In genomic region chr17:25950706-25951105, GRCm38 (mm10) we compare ENCODE assay signal across 16 mouse cellular contexts. TPM values are rescaled to one million over a fixed set of nuclear protein-coding genes. Genes with fewer than 3 reads are reported as not detected.
A peak's percentile ranks its signal among the peaks of the same experiment; 100 is the strongest.
DNase-seq lines count a peak whose midpoint lies in the region; ATAC-seq and TF ChIP-seq lines count a peak whose summit lies in the region.
"Had no signal": no experiment of that assay in that cellular context is flagged by ENCODE, and none has a peak within 500 bp of the region (broad histone marks: within the 10 kb centered on the region; RNA-seq: fewer than 3 reads in every experiment).

No protein-coding gene starts in this region.

- peaks cover 15% of the 10 kb centered on the region for H3K4me1 ChIP-seq in hindbrain, embryonic 13.5 days (replicated peaks)
- peaks cover 11% of the 10 kb centered on the region for H3K4me1 ChIP-seq in hindbrain, embryonic 14.5 days (replicated peaks; ENCODE audit: control insufficient read depth, insufficient read depth, low read length)
- H3K4me1 ChIP-seq in midbrain, embryonic 15.5 days: peaks cover 11% of the 10 kb centered on the region
- peaks cover 5% of the 10 kb centered on the region; the same call in 1 of the 2 replicates for H3K4me1 ChIP-seq in midbrain, embryonic 11.5 days (ENCODE audit: control insufficient read depth, insufficient read depth, low read length)
- peaks cover 57% of the 10 kb centered on the region for H3K4me1 ChIP-seq in liver, embryonic 15.5 days (replicated peaks)
- H3K4me1 ChIP-seq in lung, adult 2 months (ENCODE audit: control insufficient read depth, insufficient read depth, low read length): no peaks in the 10 kb centered on the region

- TF ChIP-seq POLR2A in lung, adult 2 months (IDR thresholded peaks at IDR 0.05; ENCODE audit: borderline replicate concordance, extremely low read depth, low read depth, low read length): no peak

- H3K4me2 ChIP-seq in hindbrain, embryonic 13.5 days: 0 out of 2 replicates have a peak overlapping the region, but pooled peaks have one; percentile 56
- no peak overlapping the region for H3K4me2 ChIP-seq in hindbrain, embryonic 14.5 days (replicated peaks)
- no peak overlapping the region for H3K4me2 ChIP-seq in midbrain, embryonic 15.5 days
- no peak overlapping the region for H3K4me2 ChIP-seq in midbrain, embryonic 11.5 days
- H3K4me2 ChIP-seq in liver, embryonic 15.5 days: peak overlapping the region; percentile 74

- WGBS in hindbrain, embryonic 13.5 days: 7% methylated on average over 3 of the region's 3 CpGs
- 0% methylated on average over 2 of the region's 3 CpGs for WGBS in hindbrain, embryonic 14.5 days
- 4% methylated on average over 3 of the region's 3 CpGs for WGBS in midbrain, embryonic 15.5 days
- WGBS in midbrain, embryonic 11.5 days: 0% methylated on average over 2 of the region's 3 CpGs
- 0% methylated on average over 3 of the region's 3 CpGs for WGBS in liver, embryonic 15.5 days (ENCODE audit: insufficient replicate concordance)
- 7% methylated on average over 3 of the region's 3 CpGs for WGBS in lung, adult 2 months

- H3K27me3 ChIP-seq in hindbrain, embryonic 13.5 days: peaks cover 54% of the 10 kb centered on the region
- H3K27me3 ChIP-seq in hindbrain, embryonic 14.5 days (ENCODE audit: control insufficient read depth, insufficient read depth, low read length): peaks cover 41% of the 10 kb centered on the region
- H3K27me3 ChIP-seq in midbrain, embryonic 15.5 days (replicated peaks): peaks cover 45% of the 10 kb centered on the region
- H3K27me3 ChIP-seq in midbrain, embryonic 11.5 days (ENCODE audit: control insufficient read depth, insufficient read depth, low read length): peaks cover 37% of the 10 kb centered on the region
- H3K27me3 ChIP-seq in liver, embryonic 15.5 days: peaks cover 59% of the 10 kb centered on the region

- no peak overlapping the region for H3K9ac ChIP-seq in hindbrain, embryonic 13.5 days
- no peak overlapping the region for H3K9ac ChIP-seq in hindbrain, embryonic 14.5 days
- no peak overlapping the region for H3K9ac ChIP-seq in midbrain, embryonic 15.5 days
- H3K9ac ChIP-seq in midbrain, embryonic 11.5 days (ENCODE audit: low read length): no peak overlapping the region
- no peak overlapping the region for H3K9ac ChIP-seq in liver, embryonic 15.5 days
- H3K9ac ChIP-seq: forebrain, postnatal 0 days had no signal

- no peaks in the 10 kb centered on the region for H3K36me3 ChIP-seq in hindbrain, embryonic 13.5 days
- no peaks in the 10 kb centered on the region for H3K36me3 ChIP-seq in hindbrain, embryonic 14.5 days (replicated peaks; ENCODE audit: control insufficient read depth, insufficient read depth)
- H3K36me3 ChIP-seq in midbrain, embryonic 15.5 days (replicated peaks): no peaks in the 10 kb centered on the region
- H3K36me3 ChIP-seq in midbrain, embryonic 11.5 days (ENCODE audit: control insufficient read depth, insufficient read depth, low read length): no peaks in the 10 kb centered on the region
- H3K36me3 ChIP-seq in liver, embryonic 15.5 days (replicated peaks): no peaks in the 10 kb centered on the region

- no peak overlapping the region for H3K27ac ChIP-seq in hindbrain, embryonic 13.5 days
- H3K27ac ChIP-seq in hindbrain, embryonic 14.5 days: no peak overlapping the region
- H3K27ac ChIP-seq in midbrain, embryonic 15.5 days: no peak overlapping the region
- no peak overlapping the region for H3K27ac ChIP-seq in midbrain, embryonic 11.5 days (ENCODE audit: low read depth, low read length)
- H3K27ac ChIP-seq in liver, embryonic 15.5 days (replicated peaks): no peak overlapping the region

- ATAC-seq in hindbrain, embryonic 13.5 days (ENCODE audit: low FRiP score): no peak
- no peak for ATAC-seq in hindbrain, embryonic 14.5 days (ENCODE audit: low FRiP score)
- ATAC-seq in midbrain, embryonic 15.5 days (replicated peaks): no peak
- no peak for ATAC-seq in midbrain, embryonic 11.5 days (ENCODE audit: low FRiP score)
- ATAC-seq in liver, embryonic 15.5 days (ENCODE audit: insufficient read depth): no peak
- ATAC-seq: forebrain, postnatal 0 days had no signal

- no peaks in the 10 kb centered on the region for H3K9me3 ChIP-seq in hindbrain, embryonic 13.5 days
- no peaks in the 10 kb centered on the region for H3K9me3 ChIP-seq in hindbrain, embryonic 14.5 days (ENCODE audit: control insufficient read depth, low read length)
- no peaks in the 10 kb centered on the region for H3K9me3 ChIP-seq in midbrain, embryonic 15.5 days
- H3K9me3 ChIP-seq in midbrain, embryonic 11.5 days (ENCODE audit: control insufficient read depth, low read length): no peaks in the 10 kb centered on the region
- no peaks in the 10 kb centered on the region for H3K9me3 ChIP-seq in liver, embryonic 15.5 days (replicated peaks)

- peak; percentile 59 for DNase-seq in cerebellum, adult 11-12 months
- DNase-seq in cerebellum, postnatal 36 days: no peak
- no peak for DNase-seq in hindbrain, embryonic 14.5 days (ENCODE audit: low spot score)
- no peak for DNase-seq in midbrain, embryonic 11.5 days (ENCODE audit: low spot score, missing footprints)
- no peak for DNase-seq in lung, adult 2 months
- DNase-seq: adrenal gland, adult 2 months; forebrain, postnatal 0 days; gastrocnemius, postnatal 25 days; lung, adult 18-20 months had no signal

- TF ChIP-seq CTCF in lung, adult 2 months (IDR thresholded peaks at IDR 0.05; ENCODE audit: insufficient read depth, low read length): no peak

- H3K4me3 ChIP-seq in hindbrain, embryonic 13.5 days: no peak overlapping the region
- no peak overlapping the region for H3K4me3 ChIP-seq in hindbrain, embryonic 14.5 days (replicated peaks; ENCODE audit: low read length)
- H3K4me3 ChIP-seq in midbrain, embryonic 15.5 days: 0 out of 2 replicates have a peak overlapping the region, but pooled peaks have one; percentile 6
- no peak overlapping the region for H3K4me3 ChIP-seq in midbrain, embryonic 11.5 days (ENCODE audit: low read depth, low read length)
- peak overlapping the region; percentile 49; the same call in 1 of the 2 replicates for H3K4me3 ChIP-seq in liver, embryonic 15.5 days (replicated peaks)
- no peak overlapping the region for H3K4me3 ChIP-seq in lung, adult 2 months (replicated peaks; ENCODE audit: extremely low read depth, low read depth, low read length)

RNA-seq across cellular contexts. Expression of gene A930017K11Rik, which starts 1.7 kb away (rescaled TPM):
- polyA plus RNA-seq in hindbrain, embryonic 13.5 days (2015; fragmentation: Nextera tagmentation; extraction: Ambion mirVana): 0.56 and 0.77 TPM in 2 replicates
- polyA plus RNA-seq in hindbrain, embryonic 14.5 days (2014; fragmentation: Nextera tagmentation; extraction: Ambion mirVana): 0.44 and 1.8 TPM in 2 replicates
- 3.1 and 6.1 TPM in 2 replicates for polyA plus RNA-seq in midbrain, embryonic 15.5 days (2015; fragmentation: Nextera tagmentation; extraction: Ambion mirVana)
- polyA plus RNA-seq in midbrain, embryonic 11.5 days (2014; fragmentation: Nextera tagmentation; extraction: Ambion mirVana): not detected in 2 replicates
- 0.23 and 0.37 TPM in 2 replicates for polyA plus RNA-seq in liver, embryonic 15.5 days (2015; fragmentation: Nextera tagmentation; extraction: Ambion mirVana)
- polyA plus RNA-seq in lung, adult 2 months (2012; rRNA removed): not detected in 2 replicates
- polyA plus RNA-seq: heart, postnatal 0 days; spleen, adult 2 months had no signal

RNA-seq across cellular contexts. Expression of gene Nhlrc4, which starts 5.9 kb away (rescaled TPM):
- 0.09 TPM in 1 of 2 replicates, not detected in the other for polyA plus RNA-seq in hindbrain, embryonic 13.5 days (2015; fragmentation: Nextera tagmentation; extraction: Ambion mirVana)
- polyA plus RNA-seq in hindbrain, embryonic 14.5 days (2014; fragmentation: Nextera tagmentation; extraction: Ambion mirVana): 0.13 TPM in 1 of 2 replicates, not detected in the other
- 0.73 and 0.80 TPM in 2 replicates for polyA plus RNA-seq in midbrain, embryonic 15.5 days (2015; fragmentation: Nextera tagmentation; extraction: Ambion mirVana)
- 0.37 TPM in 1 of 2 replicates, not detected in the other for polyA plus RNA-seq in midbrain, embryonic 11.5 days (2014; fragmentation: Nextera tagmentation; extraction: Ambion mirVana)
- polyA plus RNA-seq in liver, embryonic 15.5 days (2015; fragmentation: Nextera tagmentation; extraction: Ambion mirVana): 6.1 and 6.7 TPM in 2 replicates
- 24.4 and 37.5 TPM in 2 replicates for polyA plus RNA-seq in lung, adult 2 months (2012; rRNA removed)
- polyA plus RNA-seq: adrenal gland, adult 2 months; heart, postnatal 0 days; intestine, embryonic 14.5 days; urinary bladder, adult 2 months had no signal

RNA-seq across cellular contexts. Expression of gene Pigq, which starts 6.0 kb away (rescaled TPM):
- polyA plus RNA-seq in hindbrain, embryonic 13.5 days (2015; fragmentation: Nextera tagmentation; extraction: Ambion mirVana): 57.1 and 58.9 TPM in 2 replicates
- 64.2 and 74.2 TPM in 2 replicates for polyA plus RNA-seq in hindbrain, embryonic 14.5 days (2014; fragmentation: Nextera tagmentation; extraction: Ambion mirVana)
- 71.9 and 75.8 TPM in 2 replicates for polyA plus RNA-seq in midbrain, embryonic 15.5 days (2015; fragmentation: Nextera tagmentation; extraction: Ambion mirVana)
- polyA plus RNA-seq in midbrain, embryonic 11.5 days (2014; fragmentation: Nextera tagmentation; extraction: Ambion mirVana): 47.2 and 50.9 TPM in 2 replicates
- 156 and 174 TPM in 2 replicates for polyA plus RNA-seq in liver, embryonic 15.5 days (2015; fragmentation: Nextera tagmentation; extraction: Ambion mirVana)
- 107 and 131 TPM in 2 replicates for polyA plus RNA-seq in lung, adult 2 months (2012; rRNA removed)

RNA-seq across cellular contexts. Expression of gene Rab40c, which starts 31.2 kb away (rescaled TPM):
- polyA plus RNA-seq in hindbrain, embryonic 13.5 days (2015; fragmentation: Nextera tagmentation; extraction: Ambion mirVana): 45.5 and 48.7 TPM in 2 replicates
- polyA plus RNA-seq in hindbrain, embryonic 14.5 days (2014; fragmentation: Nextera tagmentation; extraction: Ambion mirVana): 28.1 and 29.8 TPM in 2 replicates
- polyA plus RNA-seq in midbrain, embryonic 15.5 days (2015; fragmentation: Nextera tagmentation; extraction: Ambion mirVana): 56.7 and 57.5 TPM in 2 replicates
- polyA plus RNA-seq in midbrain, embryonic 11.5 days (2014; fragmentation: Nextera tagmentation; extraction: Ambion mirVana): 15.0 and 15.9 TPM in 2 replicates
- polyA plus RNA-seq in liver, embryonic 15.5 days (2015; fragmentation: Nextera tagmentation; extraction: Ambion mirVana): 6.6 and 8.4 TPM in 2 replicates
- polyA plus RNA-seq in lung, adult 2 months (2012; rRNA removed): 40.2 and 62.6 TPM in 2 replicates

RNA-seq across cellular contexts. Expression of gene Capn15, which starts 34.9 kb away (rescaled TPM):
- 20.4 and 21.6 TPM in 2 replicates for polyA plus RNA-seq in hindbrain, embryonic 13.5 days (2015; fragmentation: Nextera tagmentation; extraction: Ambion mirVana)
- 21.5 and 27.5 TPM in 2 replicates for polyA plus RNA-seq in hindbrain, embryonic 14.5 days (2014; fragmentation: Nextera tagmentation; extraction: Ambion mirVana)
- polyA plus RNA-seq in midbrain, embryonic 15.5 days (2015; fragmentation: Nextera tagmentation; extraction: Ambion mirVana): 22.2 and 23.8 TPM in 2 replicates
- polyA plus RNA-seq in midbrain, embryonic 11.5 days (2014; fragmentation: Nextera tagmentation; extraction: Ambion mirVana): 19.0 and 21.5 TPM in 2 replicates
- 9.7 and 11.4 TPM in 2 replicates for polyA plus RNA-seq in liver, embryonic 15.5 days (2015; fragmentation: Nextera tagmentation; extraction: Ambion mirVana)
- 45.9 and 49.7 TPM in 2 replicates for polyA plus RNA-seq in lung, adult 2 months (2012; rRNA removed)

Comparison
In these comparisons a context has a peak if more than half of its experiments do, and no peak if none do; other contexts are left out.
1. H3K4me2 ChIP-seq: peak in hindbrain, embryonic 13.5 days (single experiment) and liver, embryonic 15.5 days (single experiment); none in hindbrain, embryonic 14.5 days (single experiment), midbrain, embryonic 15.5 days (single experiment) and midbrain, embryonic 11.5 days (single experiment).
2. H3K4me3 ChIP-seq: peak in midbrain, embryonic 15.5 days (single experiment) and liver, embryonic 15.5 days (single experiment); none in hindbrain, embryonic 13.5 days (single experiment), hindbrain, embryonic 14.5 days (single experiment), midbrain, embryonic 11.5 days (single experiment) and lung, adult 2 months (single experiment).